Mouse (Mus musculus): ENCODE results near the gene Sox5. TPM values are rescaled to one million over a fixed set of nuclear protein-coding genes. Genes with fewer than 3 reads are reported as not detected.

Sox5 gene
- polyA plus RNA-seq, 1 experiment from 2014 or later: 38.9 TPM

DNA sequence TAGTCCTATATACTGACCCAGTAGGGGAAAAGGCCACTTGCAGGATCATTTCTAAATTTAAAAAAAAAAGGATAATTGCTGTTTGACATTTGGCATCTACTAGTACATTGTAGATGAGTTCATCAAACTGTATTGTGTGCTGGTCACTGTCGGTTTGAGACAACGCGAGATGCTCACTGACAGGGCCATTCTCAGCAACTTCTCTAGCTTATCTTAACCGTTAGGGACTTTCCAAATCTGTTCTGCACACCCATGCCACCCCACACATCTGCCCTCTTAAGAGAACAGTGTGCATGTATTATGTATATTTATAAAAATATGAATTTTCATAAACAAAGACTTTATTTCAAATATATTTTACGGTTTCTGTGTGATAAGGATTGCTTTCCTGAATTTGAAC is 955.8 kb downstream of the Sox5 start:
- no peaks in the 10 kb centered on the region for H3K4me1 ChIP-seq (replicated peaks)
- no peaks in the 10 kb centered on the region for H3K9me3 ChIP-seq
- no peaks in the 10 kb centered on the region for H3K36me3 ChIP-seq
- ATAC-seq (ENCODE audit: low FRiP score, low read depth): no peak
- no peaks in the 10 kb centered on the region for H3K27me3 ChIP-seq
- H3K9ac ChIP-seq: no peak overlapping the region
- H3K27ac ChIP-seq (replicated peaks): no peak overlapping the region
- no peak overlapping the region for H3K4me3 ChIP-seq
- WGBS: 91% methylated on average over 5 of the region's 5 CpGs
- H3K4me2 ChIP-seq: no peak overlapping the region

DNA sequence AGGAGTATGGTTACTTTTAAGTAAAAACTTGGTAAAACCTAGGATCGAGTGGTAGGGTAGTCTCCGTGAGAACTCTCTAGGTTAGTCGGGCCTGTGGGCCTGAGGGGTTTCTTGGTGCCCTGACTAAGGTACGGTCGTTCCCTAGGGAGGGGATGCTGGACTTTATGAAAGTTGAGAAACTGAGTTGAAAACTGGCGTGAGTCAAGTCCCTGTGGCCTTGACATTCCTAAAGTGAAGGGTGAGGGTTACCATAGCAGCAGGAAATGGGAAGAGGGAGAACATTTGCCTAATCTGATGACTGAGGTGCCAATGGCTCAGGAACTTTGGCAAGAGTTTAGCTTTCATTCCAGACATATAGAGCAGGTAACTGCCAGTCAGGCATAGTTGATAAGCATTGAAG is 956.7 kb downstream of the Sox5 start:
- H3K27me3 ChIP-seq: no peaks in the 10 kb centered on the region
- no peaks in the 10 kb centered on the region for H3K36me3 ChIP-seq
- no peak overlapping the region for H3K4me2 ChIP-seq
- H3K4me1 ChIP-seq (replicated peaks): no peaks in the 10 kb centered on the region
- WGBS: 76% methylated on average over 6 of the region's 6 CpGs
- H3K27ac ChIP-seq (replicated peaks): no peak overlapping the region
- no peak for ATAC-seq (ENCODE audit: low FRiP score, low read depth)
- no peak overlapping the region for H3K4me3 ChIP-seq
- H3K9me3 ChIP-seq: no peaks in the 10 kb centered on the region
- H3K9ac ChIP-seq: no peak overlapping the region

DNA sequence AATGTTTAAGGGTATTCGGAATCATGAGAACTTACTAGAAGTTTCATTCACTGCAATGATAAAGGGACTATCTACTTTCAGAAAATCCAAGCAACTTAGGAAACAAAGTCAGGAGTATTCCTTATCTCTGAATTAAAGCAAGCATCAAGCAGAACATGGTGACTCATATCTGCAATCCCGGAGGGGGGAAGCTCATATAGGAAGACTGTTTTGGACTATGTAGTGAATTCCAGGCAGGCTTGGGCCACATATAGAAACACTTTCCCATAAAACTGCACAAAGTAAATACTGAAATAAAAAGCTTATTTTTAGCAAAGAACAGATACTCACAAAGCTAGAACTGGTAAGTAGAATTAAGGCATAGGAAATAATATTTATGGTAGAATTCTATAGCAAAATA is 993.3 kb downstream of the Sox5 start:
- Histone ChIP-seq H3K9me3 (no peaks in the 10 kb centered on the region), H3K27me3 (no peaks in the 10 kb centered on the region), H3K4me3 (no peak overlapping the region), H3K36me3 (no peaks in the 10 kb centered on the region), H3K9ac (no peak overlapping the region), H3K4me2 (no peak overlapping the region), H3K4me1 (replicated peaks) (no peaks in the 10 kb centered on the region), H3K27ac (replicated peaks) (no peak overlapping the region)
- ATAC-seq (ENCODE audit: low FRiP score, low read depth): no peak
- 95% methylated on average over 2 of the region's 2 CpGs for WGBS

DNA sequence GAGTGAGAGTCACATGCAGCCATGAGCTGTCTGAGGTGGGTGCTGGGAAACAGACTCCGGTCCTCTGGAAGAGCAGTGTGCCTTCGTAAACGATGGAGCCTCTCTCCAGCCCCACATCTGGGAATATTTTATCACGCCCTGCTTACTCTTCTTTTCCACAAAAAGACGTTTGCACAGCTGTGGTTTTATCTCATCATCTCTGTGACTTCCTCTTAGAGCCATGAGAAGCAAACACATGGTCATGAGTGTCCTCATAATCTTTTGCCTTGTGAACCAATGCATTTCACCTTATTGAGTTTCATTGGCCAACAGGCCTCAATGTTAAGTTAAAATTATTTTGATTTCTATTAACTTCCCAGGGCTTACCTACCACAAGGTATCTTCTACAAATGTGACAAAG is 994.4 kb downstream of the Sox5 start:
- ATAC-seq (ENCODE audit: low FRiP score, low read depth): no peak
- WGBS: 89% methylated on average over 5 of the region's 5 CpGs
- no peaks in the 10 kb centered on the region for H3K27me3 ChIP-seq
- no peaks in the 10 kb centered on the region for H3K4me1 ChIP-seq (replicated peaks)
- H3K36me3 ChIP-seq: no peaks in the 10 kb centered on the region
- no peak overlapping the region for H3K9ac ChIP-seq
- no peak overlapping the region for H3K27ac ChIP-seq (replicated peaks)
- no peak overlapping the region for H3K4me3 ChIP-seq
- H3K9me3 ChIP-seq: no peaks in the 10 kb centered on the region
- H3K4me2 ChIP-seq: no peak overlapping the region

DNA sequence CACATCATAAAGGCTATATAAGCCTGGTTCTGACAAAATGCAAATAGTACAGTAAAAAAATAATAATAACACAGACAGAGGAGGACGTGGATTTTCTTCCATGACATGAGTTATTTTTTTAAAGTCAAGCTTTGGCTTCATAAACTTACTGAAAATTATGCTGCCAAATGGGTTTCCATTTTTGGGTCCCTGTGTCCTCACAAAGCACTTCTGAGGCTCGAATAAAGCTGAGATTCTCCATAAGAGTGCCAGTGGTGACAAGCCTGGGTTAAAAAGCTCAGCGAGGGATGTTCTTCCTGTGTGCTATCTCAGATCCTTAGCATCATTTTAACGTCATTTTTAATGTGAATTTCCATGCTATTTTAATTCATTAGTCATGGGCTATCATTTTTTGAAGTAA is 996.1 kb downstream of the Sox5 start:
- Histone ChIP-seq H3K27me3 (no peaks in the 10 kb centered on the region), H3K27ac (replicated peaks) (no peak overlapping the region), H3K4me3 (no peak overlapping the region), H3K9me3 (no peaks in the 10 kb centered on the region), H3K4me1 (replicated peaks) (no peaks in the 10 kb centered on the region), H3K36me3 (no peaks in the 10 kb centered on the region), H3K9ac (no peak overlapping the region), H3K4me2 (no peak overlapping the region)
- no peak for ATAC-seq (ENCODE audit: low FRiP score, low read depth)
- WGBS: 70% methylated on average over 4 of the region's 4 CpGs

All from hindbrain, embryonic 15.5 days (tissue).